Mouse (Mus musculus) ES-E14 (cell line): ENCODE data around the gene Fgf11.

Source experiments
- CHD2 ChIP-seq: IDR thresholded peaks from 2 replicates; pipeline ENCODE4 v1.6.1; 2014; ENCODE audit warnings: mild to moderate bottlenecking, low read depth, low read length, inconsistent platforms
- MAFK ChIP-seq: IDR thresholded peaks from 2 replicates; pipeline ENCODE4 v1.6.1; 2014; ENCODE audit warnings: mild to moderate bottlenecking, low read depth, low read length, inconsistent platforms; ENCODE audit not compliant: insufficient read depth
- ZC3H11A ChIP-seq: IDR thresholded peaks from 2 replicates; pipeline ENCODE4 v1.6.1; 2012; ENCODE audit warnings: low read depth, mild to moderate bottlenecking, inconsistent platforms, low read length, borderline replicate concordance
- ZNF384 ChIP-seq: IDR thresholded peaks from 2 replicates; pipeline ENCODE4 v1.6.1; 2012; ENCODE audit warnings: low read depth, low read length, inconsistent platforms

DNA sequence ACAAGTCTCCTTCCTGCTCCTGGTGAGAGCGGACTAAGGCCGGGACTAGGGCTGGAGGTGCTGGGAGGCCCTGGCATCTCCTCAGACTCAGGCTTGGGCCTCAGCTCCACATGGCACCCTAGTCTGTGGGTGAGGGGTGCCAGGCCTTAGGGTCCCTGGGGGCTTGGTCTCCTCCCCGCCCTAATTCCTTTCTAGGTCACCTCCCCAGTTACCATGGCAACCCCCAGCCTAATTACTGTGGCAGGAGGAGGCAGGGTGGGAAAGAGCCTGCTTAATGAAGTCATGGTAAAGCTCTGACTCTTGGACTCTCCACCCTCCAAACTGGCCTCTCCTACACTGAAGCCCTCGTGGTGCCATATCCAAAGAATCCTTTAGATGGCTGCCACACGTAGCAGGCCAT is 27.2 kb upstream of the Fgf11 start:
- TF ChIP-seq ZC3H11A (no peak), ZNF384 (no peak), CHD2 (no peak), MAFK (no peak)
